Mouse (Mus musculus): ENCODE results near the gene Tshz3. TPM values are rescaled to one million over a fixed set of nuclear protein-coding genes. Genes with fewer than 3 reads are reported as not detected.

The Tshz3 gene
- total RNA-seq, 2 experiments from 2014 or later = 0.42 TPM; not detected in 1

GRCm38 (mm10) chr7:36773086-36773485, 75.2 kb downstream of the Tshz3 start:
- ATAC-seq (replicated peaks; ENCODE audit: low FRiP score, poor library complexity, severe bottlenecking) = no peak

GRCm38 (mm10) chr7:36776956-36777355, 79.0 kb downstream of the Tshz3 start:
- ATAC-seq (replicated peaks; ENCODE audit: low FRiP score, poor library complexity, severe bottlenecking) = no peak

- no peak for ATAC-seq (replicated peaks; ENCODE audit: low FRiP score, poor library complexity, severe bottlenecking)
These were observed 80.5 kb downstream of the Tshz3 start for GRCm38 (mm10) chr7:36778456-36778855.

- ATAC-seq (replicated peaks; ENCODE audit: low FRiP score, poor library complexity, severe bottlenecking) = no peak
These were observed 86.4 kb downstream of the Tshz3 start for GRCm38 (mm10) chr7:36784243-36784773.

GRCm38 (mm10) chr7:36786713-36787421, 88.9 kb downstream of the Tshz3 start:
- no peak for ATAC-seq (replicated peaks; ENCODE audit: low FRiP score, poor library complexity, severe bottlenecking)

GRCm38 (mm10) chr7:36796392-36797187, 98.7 kb downstream of the Tshz3 start:
- no peak for ATAC-seq (replicated peaks; ENCODE audit: low FRiP score, poor library complexity, severe bottlenecking)
